Mouse (Mus musculus) liver, embryonic 11.5 days (tissue): ENCODE results near the gene Thap3. TPM values are rescaled to one million over a fixed set of nuclear protein-coding genes. Genes with fewer than 3 reads are reported as not detected.

Source experiments
- ATAC-seq: fragments of 200-750 bp; cut with Nextera tagmentation; replicated peaks from 2 replicates; pipeline ENCODE4 v1.8.0; 2017; ENCODE audit warnings: moderate number of reproducible peaks, mild to moderate bottlenecking, moderate TSS enrichment, moderate library complexity; ENCODE audit not compliant: low FRiP score
- DNase-seq: peaks from one replicate; pipeline ENCODE4 v3.0.0-alpha.2; 2017; ENCODE audit warnings: low spot score
- H3K27ac ChIP-seq: fragments of 300-500 bp; sonication (generic); 2 replicates; pipeline ENCODE4 v1.5.1; 2014; ENCODE audit warnings: mild to moderate bottlenecking, low read depth, low read length, control low read depth
- H3K27me3 ChIP-seq: fragments of 300-500 bp; sonication (generic); replicated peaks from 2 replicates; pipeline ENCODE4 v1.6.1; 2014; ENCODE audit warnings: low read length, mixed read lengths; ENCODE audit not compliant: control insufficient read depth, insufficient read depth
- H3K36me3 ChIP-seq: fragments of 300-500 bp; sonication (generic); 2 replicates; pipeline ENCODE4 v1.6.1; 2014; ENCODE audit warnings: mild to moderate bottlenecking, low read length, moderate library complexity, mixed read lengths; ENCODE audit not compliant: control insufficient read depth, insufficient read depth
- H3K4me1 ChIP-seq: fragments of 300-500 bp; sonication (generic); replicated peaks from 2 replicates; pipeline ENCODE4 v1.6.1; 2014; ENCODE audit warnings: low read length, mixed read lengths; ENCODE audit not compliant: control insufficient read depth, insufficient read depth
- H3K4me2 ChIP-seq: fragments of 300-500 bp; sonication (generic); 2 replicates; pipeline ENCODE4 v1.6.1; 2014; ENCODE audit warnings: mild to moderate bottlenecking, control low read depth, moderate library complexity
- H3K4me3 ChIP-seq: fragments of 300-500 bp; sonication (generic); 2 replicates; pipeline ENCODE4 v1.5.1; 2014; ENCODE audit warnings: low read depth, low read length, control low read depth
- H3K9ac ChIP-seq: fragments of 300-500 bp; sonication (generic); 2 replicates; pipeline ENCODE4 v1.6.1; 2014; ENCODE audit warnings: low read depth, low read length, control low read depth
- H3K9me3 ChIP-seq: fragments of 300-500 bp; sonication (generic); 2 replicates; pipeline ENCODE4 v1.6.1; 2016; ENCODE audit warnings: low read length, inconsistent platforms, mixed read lengths; ENCODE audit not compliant: control insufficient read depth
- WGBS: fragments of 180-500 bp; shearing (Covaris S2); extraction: QIAGEN DNeasy Blood & Tissue Kit; methylation state at CpG from one replicate; pipeline ENCODE4 v1.1.7; 2014; 5-methylcytosine and 5-hydroxymethylcytosine counted together
- polyA plus RNA-seq: library from polyadenylated mRNA; unstranded; fragments of >200 nt; fragmentation: Nextera tagmentation; extraction: Ambion mirVana; gene quantifications from 2 replicates; pipeline ENCODE4 v1.2.1, GENCODE M21; 2014

Gene Thap3
- polyA plus RNA-seq, 1 experiment from 2014 or later = 14.5 TPM

GRCm38 (mm10) chr4:152026751-152027508 lies 38.1 kb upstream of the Thap3 start:
- peak; percentile 60 for DNase-seq
- peak; percentile 58 for ATAC-seq
- peaks cover 3% of the 10 kb centered on the region; the same call in 1 of the 2 replicates for H3K27me3 ChIP-seq
- peak overlapping the region; percentile 98 for H3K4me2 ChIP-seq
- peak overlapping the region; percentile 79 for H3K9ac ChIP-seq
- H3K9me3 ChIP-seq = no peaks in the 10 kb centered on the region
- H3K27ac ChIP-seq = peak overlapping the region; percentile 75
- WGBS = 3% methylated on average over 38 of the region's 41 CpGs
- peak overlapping the region; percentile 79 for H3K4me3 ChIP-seq
- H3K36me3 ChIP-seq = peaks cover 15% of the 10 kb centered on the region; the same call in 1 of the 2 replicates
- H3K4me1 ChIP-seq = peaks cover 30% of the 10 kb centered on the region

- peak overlapping the region; percentile 98 for H3K4me2 ChIP-seq
Measured at GRCm38 (mm10) chr4:152024525-152024924, 35.7 kb upstream of the Thap3 start.

GRCm38 (mm10) chr4:152022506-152022905 lies 33.7 kb upstream of the Thap3 start:
- H3K27ac ChIP-seq = no peak overlapping the region
- 88% methylated on average over 8 of the region's 8 CpGs for WGBS
- H3K9ac ChIP-seq = no peak overlapping the region
- no peaks in the 10 kb centered on the region for H3K27me3 ChIP-seq
- H3K4me1 ChIP-seq = peaks cover 28% of the 10 kb centered on the region
- no peak overlapping the region for H3K4me2 ChIP-seq
- no peaks in the 10 kb centered on the region for H3K9me3 ChIP-seq
- no peak overlapping the region for H3K4me3 ChIP-seq
- peaks cover 40% of the 10 kb centered on the region for H3K36me3 ChIP-seq
- no peak for ATAC-seq
- DNase-seq = no peak

More at GRCm38 (mm10) chr4:152024525-152024924, 35.7 kb upstream of the Thap3 start:
- no peaks in the 10 kb centered on the region for H3K27me3 ChIP-seq
- 89% methylated on average over 11 of the region's 11 CpGs for WGBS
- H3K9me3 ChIP-seq = no peaks in the 10 kb centered on the region
- no peak overlapping the region for H3K4me3 ChIP-seq
- peaks cover 30% of the 10 kb centered on the region for H3K4me1 ChIP-seq
- DNase-seq (no peak), ATAC-seq (no peak)
- H3K36me3 ChIP-seq = peaks cover 37% of the 10 kb centered on the region
- no peak overlapping the region for H3K9ac ChIP-seq
- H3K27ac ChIP-seq = no peak overlapping the region

- Histone ChIP-seq H3K9me3 (no peaks in the 10 kb centered on the region), H3K4me2 (no peak overlapping the region), H3K27ac (no peak overlapping the region), H3K36me3 (peaks cover 44% of the 10 kb centered on the region), H3K27me3 (no peaks in the 10 kb centered on the region), H3K9ac (no peak overlapping the region), H3K4me1 (peaks cover 24% of the 10 kb centered on the region), H3K4me3 (no peak overlapping the region)
- ATAC-seq (no peak), DNase-seq (no peak)
- 77% methylated on average over 12 of the region's 12 CpGs for WGBS
Measured at GRCm38 (mm10) chr4:152021568-152022097, 32.8 kb upstream of the Thap3 start.

DNA sequence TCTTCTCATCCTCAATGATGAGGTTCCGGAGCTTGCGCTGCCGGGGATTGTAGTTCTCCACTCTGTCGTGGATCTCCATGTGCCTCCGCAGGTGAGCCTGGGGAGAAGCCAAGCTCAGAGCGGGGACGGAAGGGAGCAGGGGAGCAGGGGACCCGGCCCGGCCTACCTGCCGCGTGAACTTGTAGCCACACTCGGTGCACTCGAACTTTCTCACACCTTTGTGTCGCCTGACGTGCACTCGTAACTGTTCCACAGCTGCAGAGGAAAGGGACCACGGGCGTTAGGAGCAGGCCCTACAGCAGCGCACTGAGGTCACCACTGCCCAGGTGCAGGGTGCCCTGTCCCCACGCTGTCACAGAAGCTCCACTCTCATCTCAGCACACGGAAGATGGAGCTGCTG lies 31.2 kb upstream of the Thap3 start:
- WGBS = 92% methylated on average over 21 of the region's 21 CpGs
- no peak overlapping the region for H3K27ac ChIP-seq
- peaks cover 51% of the 10 kb centered on the region for H3K36me3 ChIP-seq
- no peak overlapping the region for H3K9ac ChIP-seq
- no peak overlapping the region for H3K4me3 ChIP-seq
- ATAC-seq (no peak), DNase-seq (no peak)
- peaks cover 9% of the 10 kb centered on the region for H3K4me1 ChIP-seq
- H3K4me2 ChIP-seq = no peak overlapping the region
- no peaks in the 10 kb centered on the region for H3K9me3 ChIP-seq
- no peaks in the 10 kb centered on the region for H3K27me3 ChIP-seq

DNA sequence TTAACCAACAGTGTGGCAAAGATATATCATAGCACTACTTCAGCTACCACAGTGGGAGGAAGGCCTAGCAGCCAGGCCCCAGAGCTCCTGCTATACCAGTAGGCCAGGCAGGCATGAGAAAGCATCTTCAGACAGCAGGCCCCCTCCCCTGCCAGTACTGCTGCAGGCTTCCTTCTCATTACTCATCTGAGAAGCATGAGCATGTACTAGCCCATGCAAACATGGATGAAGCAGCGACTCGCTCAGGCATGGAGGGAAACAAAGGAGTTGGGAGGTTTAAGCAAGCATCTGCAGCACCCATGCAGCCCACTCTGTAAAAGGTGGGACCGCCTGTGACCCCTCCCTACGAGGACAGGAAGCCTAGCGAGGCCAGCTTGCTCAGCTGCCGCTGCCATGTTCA lies 30.3 kb upstream of the Thap3 start:
- H3K4me3 ChIP-seq = no peak overlapping the region
- 85% methylated on average over 6 of the region's 6 CpGs for WGBS
- H3K27me3 ChIP-seq = no peaks in the 10 kb centered on the region
- peaks cover 55% of the 10 kb centered on the region for H3K36me3 ChIP-seq
- no peaks in the 10 kb centered on the region for H3K9me3 ChIP-seq
- no peaks in the 10 kb centered on the region for H3K4me1 ChIP-seq
- H3K4me2 ChIP-seq = no peak overlapping the region
- DNase-seq (no peak), ATAC-seq (no peak)
- H3K27ac ChIP-seq = no peak overlapping the region
- no peak overlapping the region for H3K9ac ChIP-seq

DNA sequence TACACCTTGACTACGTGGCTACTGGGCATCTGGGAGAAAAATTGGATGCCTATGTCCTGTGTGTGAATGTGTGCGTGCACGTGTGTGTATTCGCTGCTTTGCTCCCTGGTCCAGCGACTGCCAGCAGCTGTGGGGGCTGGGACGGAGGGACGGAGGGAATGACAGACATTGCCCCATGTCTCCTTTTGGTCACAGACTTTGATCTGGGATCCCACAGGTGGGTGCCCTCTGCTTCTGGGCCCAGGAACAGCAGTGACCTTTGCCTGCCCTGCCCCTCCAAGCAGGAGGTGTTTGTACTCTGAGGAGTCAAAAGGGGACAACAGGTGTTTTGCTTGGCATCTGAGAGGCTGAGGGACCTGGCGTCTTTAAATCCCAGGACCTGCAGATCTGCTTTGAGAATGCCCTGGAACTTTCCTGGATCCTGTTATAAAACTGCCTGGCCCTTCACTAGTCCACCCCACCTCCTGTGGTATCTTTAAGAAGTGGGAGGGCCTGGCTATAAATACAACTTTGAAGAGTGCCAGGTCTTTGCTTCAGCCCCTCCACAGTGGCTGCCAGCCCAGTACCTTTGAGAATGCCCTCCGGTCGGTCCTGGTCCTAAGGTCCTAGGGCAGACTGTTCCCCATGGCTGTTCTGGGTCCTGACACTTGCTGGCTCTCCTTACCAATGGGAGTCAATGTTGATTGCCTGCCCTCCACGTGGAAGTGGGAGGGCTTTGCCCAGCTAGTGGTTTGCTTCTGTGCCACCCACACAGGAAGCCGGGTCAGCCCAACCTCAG lies 24.4 kb upstream of the Thap3 start:
- 85% methylated on average over 12 of the region's 12 CpGs for WGBS
- Histone ChIP-seq H3K27me3 (no peaks in the 10 kb centered on the region), H3K4me3 (no peak overlapping the region), H3K36me3 (peaks cover 33% of the 10 kb centered on the region), H3K27ac (no peak overlapping the region), H3K4me2 (no peak overlapping the region), H3K9me3 (no peaks in the 10 kb centered on the region), H3K9ac (no peak overlapping the region), H3K4me1 (peaks cover 23% of the 10 kb centered on the region)
- DNase-seq (no peak), ATAC-seq (no peak)

DNA sequence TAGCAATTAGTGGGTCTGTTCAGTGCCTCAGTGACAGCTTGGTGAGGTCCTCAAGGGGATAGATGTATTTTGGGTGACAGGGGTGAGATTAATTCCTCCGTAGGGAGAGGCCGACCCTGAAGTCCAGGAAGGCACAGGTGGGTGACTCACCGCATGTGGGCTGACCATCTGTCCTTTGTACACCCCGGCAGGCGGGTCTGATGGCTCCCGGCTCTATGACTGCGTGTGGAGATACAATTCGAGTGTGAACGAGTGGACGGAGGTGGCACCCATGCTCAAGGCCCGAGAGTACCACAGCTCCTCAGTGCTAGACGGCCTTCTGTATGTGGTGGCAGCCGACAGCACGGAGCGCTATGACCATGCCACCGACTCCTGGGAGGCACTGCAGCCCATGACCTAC lies 23.3 kb upstream of the Thap3 start:
- no peak overlapping the region for H3K27ac ChIP-seq
- no peak overlapping the region; the same call in 1 of the 2 replicates for H3K4me2 ChIP-seq
- H3K27me3 ChIP-seq = peaks cover 4% of the 10 kb centered on the region
- WGBS = 93% methylated on average over 16 of the region's 16 CpGs
- no peak overlapping the region for H3K9ac ChIP-seq
- DNase-seq = no peak
- no peak overlapping the region for H3K4me3 ChIP-seq
- no peaks in the 10 kb centered on the region for H3K9me3 ChIP-seq
- peaks cover 28% of the 10 kb centered on the region for H3K4me1 ChIP-seq
- ATAC-seq = no peak
- H3K36me3 ChIP-seq = peaks cover 31% of the 10 kb centered on the region
